Mouse (Mus musculus) retina, postnatal 1 day (tissue): ENCODE results near the gene Eef1a2.

Experiments used
- DNase-seq: peaks from one replicate; pipeline ENCODE4 v3.0.0-alpha.2; 2012

Gene Eef1a2

GRCm38 (mm10) chr2:181130245-181130644, 26.6 kb downstream of the Eef1a2 start:
- DNase-seq, result no peak

- DNase-seq, result no peak
Measured at GRCm38 (mm10) chr2:181128963-181129362, 27.9 kb downstream of the Eef1a2 start.

GRCm38 (mm10) chr2:181127786-181128185, 29.0 kb downstream of the Eef1a2 start:
- DNase-seq, result no peak

- DNase-seq, result no peak
Measured at GRCm38 (mm10) chr2:181125726-181126455, 30.9 kb downstream of the Eef1a2 start.

- DNase-seq, result peak; percentile 30
Measured at GRCm38 (mm10) chr2:181122642-181123041, 34.2 kb downstream of the Eef1a2 start.

GRCm38 (mm10) chr2:181120922-181121449, 35.8 kb downstream of the Eef1a2 start:
- DNase-seq, result peak; percentile 59

- DNase-seq, result no peak
Measured at GRCm38 (mm10) chr2:181119952-181120351, 36.9 kb downstream of the Eef1a2 start.

GRCm38 (mm10) chr2:181116436-181116835, 40.4 kb downstream of the Eef1a2 start:
- no peak for DNase-seq

- DNase-seq, result no peak
Measured at GRCm38 (mm10) chr2:181115367-181115766, 41.4 kb downstream of the Eef1a2 start.

GRCm38 (mm10) chr2:181113762-181114361, 43.0 kb downstream of the Eef1a2 start:
- DNase-seq, result no peak

GRCm38 (mm10) chr2:181111665-181112064, 45.1 kb downstream of the Eef1a2 start:
- DNase-seq, result no peak

- no peak for DNase-seq
Measured at GRCm38 (mm10) chr2:181104111-181104510, 52.7 kb downstream of the Eef1a2 start.

GRCm38 (mm10) chr2:181102161-181102560, 54.7 kb downstream of the Eef1a2 start:
- no peak for DNase-seq

- no peak for DNase-seq
Measured at GRCm38 (mm10) chr2:181101626-181102025, 55.2 kb downstream of the Eef1a2 start.

GRCm38 (mm10) chr2:181100087-181100486, 56.7 kb downstream of the Eef1a2 start:
- no peak for DNase-seq
